Mouse (Mus musculus): Measurements from ENCODE around the gene Haus4.
A peak's percentile ranks its signal among the peaks of the same experiment; 100 is the strongest.

Haus4 gene

DNA sequence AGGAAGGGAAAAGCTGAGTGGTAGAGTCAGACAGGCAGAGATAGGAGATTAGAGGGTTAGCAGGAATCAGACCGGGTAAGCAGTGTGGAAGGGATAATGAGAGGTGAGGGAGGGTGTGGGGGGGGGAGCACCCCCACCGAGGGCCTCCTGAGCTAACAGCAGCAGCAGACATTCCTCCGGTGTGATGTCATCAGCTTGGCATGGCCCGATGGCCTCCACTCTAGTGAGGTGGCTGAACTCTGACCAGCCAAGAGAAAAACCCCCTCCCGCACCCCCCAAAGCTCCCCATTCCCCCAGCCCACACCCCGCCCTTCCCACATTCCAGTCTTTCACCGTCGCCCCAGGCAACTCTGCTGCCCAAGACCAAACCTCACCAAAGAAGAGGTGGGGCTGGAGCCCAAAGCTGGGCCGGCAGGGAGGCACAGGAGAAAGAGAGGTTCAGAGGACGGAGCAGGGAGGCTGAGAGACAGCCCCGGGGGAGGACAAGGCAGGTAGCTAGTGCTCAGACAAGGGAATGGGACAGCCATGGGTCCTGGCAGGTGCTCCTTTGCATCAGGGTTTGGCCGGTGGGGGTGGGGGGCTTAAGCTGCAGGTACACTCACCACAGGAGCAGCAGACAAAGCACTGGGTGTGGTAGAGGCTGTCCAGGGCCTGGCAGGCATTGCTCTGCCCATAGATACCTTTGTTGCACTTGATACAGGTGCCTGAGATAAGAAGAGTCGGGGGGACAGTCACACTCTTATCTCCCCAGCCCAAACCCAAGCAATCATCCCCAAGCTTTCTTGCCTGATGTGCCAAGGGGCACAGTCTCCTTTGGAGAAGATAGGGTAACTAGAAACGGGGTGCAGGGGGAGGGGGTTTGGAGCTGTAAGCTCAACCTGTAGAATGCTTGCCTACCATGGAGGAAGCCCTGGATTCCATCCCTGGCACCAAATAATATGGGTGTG is 18.6 kb upstream of the Haus4 start:
- no peak for DNase-seq

DNA sequence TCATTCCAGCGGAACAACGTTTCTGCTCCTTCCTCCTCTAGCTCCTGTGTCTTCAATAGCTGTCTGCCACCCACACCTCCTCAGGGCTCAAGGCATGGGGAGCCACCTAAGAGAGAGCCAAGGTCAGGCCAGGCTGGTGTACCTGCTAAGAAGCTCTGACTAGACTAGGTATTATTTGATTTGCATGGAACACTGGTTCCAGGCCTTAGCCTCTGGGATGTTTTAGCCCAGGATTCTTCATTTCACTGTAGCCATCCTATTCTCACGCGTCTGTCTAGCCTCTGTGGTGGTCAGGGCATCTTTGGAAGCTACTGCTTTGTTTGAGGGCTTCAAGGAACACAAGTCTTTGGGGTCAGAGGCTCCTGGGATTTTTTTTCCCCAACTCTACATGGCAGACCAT is 17.7 kb upstream of the Haus4 start:
- DNase-seq, result no peak

DNA sequence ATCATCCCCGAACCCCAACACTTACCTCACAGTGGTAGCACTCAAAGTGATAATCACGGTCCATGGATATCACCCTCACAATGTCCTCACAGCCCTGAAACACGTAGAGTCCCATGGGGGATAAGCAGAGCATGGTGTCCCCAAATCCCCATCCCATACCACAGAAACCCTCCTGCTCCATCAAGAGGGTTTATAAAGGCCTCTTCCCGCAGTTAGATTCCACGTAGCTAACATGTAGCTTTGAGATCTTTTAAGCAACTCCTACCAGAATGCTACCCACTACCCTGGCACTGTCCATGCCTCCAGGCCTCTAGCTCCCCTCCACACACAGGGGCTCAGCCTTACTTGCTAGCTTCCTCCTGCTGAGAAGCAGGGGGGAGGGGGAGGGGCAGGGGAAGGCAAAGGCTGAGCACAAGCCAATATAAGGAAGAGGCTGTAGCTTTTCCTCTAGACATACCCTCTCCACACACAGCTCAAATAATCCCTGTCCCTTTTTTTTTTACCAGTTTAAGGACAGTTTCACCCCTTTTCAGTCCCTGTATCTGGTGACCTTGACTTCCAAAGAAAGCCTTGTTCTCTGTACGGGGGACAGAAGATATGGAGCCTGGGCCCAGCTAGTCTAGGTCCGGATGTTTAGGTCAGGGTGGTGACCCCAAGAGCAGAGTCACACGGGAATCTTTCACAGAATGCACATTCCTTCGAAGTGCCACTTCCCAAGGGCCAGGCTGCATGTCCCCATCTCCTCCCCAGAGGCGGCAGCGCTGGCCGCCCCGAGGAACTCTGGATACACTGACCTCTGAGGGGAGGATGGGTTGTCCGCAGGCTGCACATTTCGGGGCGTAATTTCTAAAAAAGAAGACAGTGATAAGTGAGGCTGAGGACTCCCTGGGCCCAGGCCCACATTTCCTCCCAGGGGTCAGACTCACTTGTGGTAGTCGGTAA is 15.3 kb upstream of the Haus4 start:
- DNase-seq, result no peak

DNA sequence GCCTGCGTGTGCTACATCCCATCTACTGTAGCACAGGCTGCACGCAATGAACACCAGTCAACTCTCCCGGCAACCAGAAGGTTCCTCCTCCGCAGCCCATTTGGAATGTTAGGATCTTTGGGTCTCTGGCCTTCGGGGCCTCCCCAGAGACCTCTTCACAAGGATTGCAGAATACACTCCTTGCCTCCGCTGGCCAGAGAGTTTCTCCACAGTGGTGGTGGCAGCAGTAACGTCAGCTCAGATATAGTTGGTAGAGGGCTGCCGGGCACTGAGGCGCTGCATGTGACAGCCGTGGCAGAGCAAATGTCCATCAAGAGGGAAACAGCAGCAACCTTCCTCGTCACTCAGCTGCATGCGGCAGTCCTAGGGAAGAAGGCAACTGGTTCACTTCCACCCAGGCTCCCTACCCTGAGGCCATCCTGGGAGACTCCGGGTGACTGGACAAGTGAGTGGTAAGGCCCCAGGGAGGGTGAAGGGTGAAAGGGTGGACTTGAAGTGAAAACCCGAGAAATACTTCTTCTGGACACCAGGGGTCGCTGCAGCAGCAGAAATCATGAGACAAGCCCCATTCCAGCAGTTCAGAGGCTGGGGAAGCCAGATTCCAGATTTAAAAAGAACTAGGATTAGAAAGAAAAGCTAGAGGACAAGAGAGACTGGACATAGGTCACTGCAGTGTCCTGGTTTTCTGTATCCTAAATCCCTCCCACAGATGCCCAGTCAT is 14.4 kb upstream of the Haus4 start:
- peak; percentile 61 for DNase-seq

DNA sequence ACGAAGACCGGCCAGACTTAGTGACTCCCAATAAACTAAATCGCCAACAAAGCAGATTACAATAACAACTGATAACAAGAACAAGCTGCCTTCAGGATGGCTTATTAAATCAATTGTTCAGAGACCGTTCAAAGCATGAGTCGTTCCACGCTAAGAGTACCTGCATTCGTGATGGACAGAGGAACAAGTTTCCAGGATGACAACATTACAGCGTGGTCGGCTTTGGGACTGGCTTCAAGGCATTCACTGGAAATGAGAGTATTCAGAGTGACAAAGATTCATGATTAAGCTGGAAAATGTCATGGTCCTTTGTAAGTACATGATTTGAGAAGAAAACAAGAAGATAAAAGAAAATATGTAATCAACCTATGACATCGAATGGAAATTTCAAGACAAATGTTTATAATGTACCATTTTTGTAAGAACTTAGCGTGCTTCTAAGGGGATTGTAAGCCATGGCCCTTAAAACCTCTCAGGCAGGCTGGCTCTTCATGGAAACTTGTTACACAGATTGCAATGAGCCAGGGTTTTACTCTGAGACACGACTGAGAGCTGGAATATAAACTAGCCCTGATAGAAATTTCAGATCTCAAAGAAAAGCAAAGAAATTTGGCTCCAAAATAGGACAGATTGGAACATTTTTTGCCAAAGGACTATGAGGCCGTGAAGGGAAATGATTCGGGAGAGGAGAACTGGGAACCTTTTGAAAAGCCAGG is 6.3 kb upstream of the Haus4 start:
- DNase-seq, result no peak

DNA sequence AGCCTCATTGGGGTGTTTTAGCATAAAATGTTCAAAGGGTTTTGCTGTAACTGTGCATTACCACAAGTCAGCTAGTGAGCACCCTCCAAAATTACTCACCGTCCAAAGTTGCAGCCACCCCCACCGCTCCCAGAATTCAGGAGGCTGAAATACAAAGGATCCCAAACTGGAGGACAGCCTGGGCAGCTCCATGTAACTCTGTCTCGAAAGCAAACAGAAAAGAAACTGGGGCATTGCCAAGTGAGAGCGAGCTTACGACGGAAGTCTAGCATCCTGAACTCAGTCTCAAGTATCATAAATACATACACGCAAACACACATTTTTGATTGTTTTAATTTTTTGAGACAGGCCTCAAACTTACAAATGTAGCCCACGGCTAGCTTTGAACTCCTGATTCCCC is 2.9 kb upstream of the Haus4 start:
- no peak for DNase-seq

DNA sequence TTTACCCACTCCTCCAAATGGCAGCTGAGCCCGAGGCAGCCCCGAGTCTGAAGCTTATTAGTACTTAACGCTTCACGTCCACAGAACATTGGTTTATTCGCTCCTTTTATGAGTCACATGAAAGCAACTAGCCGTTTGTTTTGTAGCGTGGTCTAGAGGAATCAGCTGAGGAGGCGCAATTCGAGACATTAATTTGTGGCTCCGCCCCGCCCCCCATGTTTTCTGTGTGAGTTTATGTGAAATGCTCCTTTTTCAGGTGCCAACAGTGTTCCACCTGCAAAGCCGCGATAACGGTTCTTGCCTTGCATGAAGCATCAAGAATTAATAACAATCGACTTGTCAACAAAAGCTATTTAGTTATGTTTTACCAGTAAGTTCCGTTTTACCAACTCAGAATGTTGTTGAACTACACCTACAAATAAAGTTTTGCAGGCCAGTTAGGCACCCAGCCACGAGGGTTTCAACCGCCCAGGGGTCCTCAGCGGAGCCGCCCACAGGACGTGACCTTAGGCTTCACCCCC is 902 bp downstream of the Haus4 start:
- no peak for DNase-seq

DNA sequence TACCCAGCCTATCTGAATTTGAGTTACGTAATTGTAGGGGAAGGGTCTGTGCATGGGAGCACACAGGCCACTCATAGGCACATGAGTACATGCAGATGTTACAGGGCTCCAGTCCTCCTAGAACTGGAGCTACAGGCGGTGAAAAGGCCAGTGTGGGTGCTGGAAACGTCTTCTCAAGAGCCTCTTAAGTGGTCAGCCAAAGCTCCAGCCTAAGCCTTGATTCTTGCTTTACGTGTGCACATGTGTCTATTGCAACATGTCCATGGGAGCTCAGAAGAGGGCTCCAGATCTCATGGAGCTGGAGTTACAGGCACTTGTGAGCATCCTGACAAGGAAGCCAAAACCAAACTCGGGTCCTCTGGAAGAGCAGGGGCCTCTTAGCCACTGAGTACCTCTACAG is 9.7 kb downstream of the Haus4 start:
- no peak for DNase-seq

DNA sequence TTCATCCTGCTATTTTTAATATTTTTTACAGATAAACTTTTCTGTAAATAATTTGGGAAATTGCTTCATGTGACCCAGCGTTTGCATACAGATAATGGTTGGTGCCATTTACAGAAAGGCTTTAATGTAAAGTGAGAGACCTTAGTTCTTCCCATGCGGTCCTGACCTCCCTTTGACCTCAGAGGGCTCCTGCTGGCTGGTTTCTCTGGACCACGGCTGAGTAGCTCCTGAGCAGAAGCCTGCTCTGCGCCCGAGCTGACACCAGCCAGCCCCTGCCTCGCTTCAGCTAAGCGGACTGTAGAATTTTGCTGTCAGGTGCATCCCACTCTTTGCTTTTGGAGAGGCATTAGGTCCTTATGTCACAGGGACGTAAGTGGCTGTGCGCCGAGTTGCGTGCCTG is 13.6 kb downstream of the Haus4 start:
- DNase-seq, result no peak

DNA sequence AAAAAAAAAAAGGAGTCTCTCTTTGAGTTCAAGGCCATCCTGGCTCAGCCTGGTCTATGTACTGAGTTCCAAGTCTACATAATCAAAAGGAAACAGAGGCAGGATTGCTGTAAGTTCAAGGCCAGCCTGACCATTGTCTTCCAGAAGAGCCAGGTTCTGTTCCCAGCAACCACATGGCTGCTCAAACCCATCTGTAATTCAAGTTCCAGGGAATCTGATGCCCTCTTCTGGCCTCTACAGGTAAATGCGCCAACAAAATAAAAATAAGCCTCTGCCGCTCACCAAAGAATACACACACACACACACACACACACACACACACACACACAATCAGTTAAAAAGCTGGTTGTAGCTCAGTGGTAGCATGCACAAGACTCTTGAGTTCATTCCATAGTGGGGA is 15.8 kb downstream of the Haus4 start:
- no peak for DNase-seq

DNA sequence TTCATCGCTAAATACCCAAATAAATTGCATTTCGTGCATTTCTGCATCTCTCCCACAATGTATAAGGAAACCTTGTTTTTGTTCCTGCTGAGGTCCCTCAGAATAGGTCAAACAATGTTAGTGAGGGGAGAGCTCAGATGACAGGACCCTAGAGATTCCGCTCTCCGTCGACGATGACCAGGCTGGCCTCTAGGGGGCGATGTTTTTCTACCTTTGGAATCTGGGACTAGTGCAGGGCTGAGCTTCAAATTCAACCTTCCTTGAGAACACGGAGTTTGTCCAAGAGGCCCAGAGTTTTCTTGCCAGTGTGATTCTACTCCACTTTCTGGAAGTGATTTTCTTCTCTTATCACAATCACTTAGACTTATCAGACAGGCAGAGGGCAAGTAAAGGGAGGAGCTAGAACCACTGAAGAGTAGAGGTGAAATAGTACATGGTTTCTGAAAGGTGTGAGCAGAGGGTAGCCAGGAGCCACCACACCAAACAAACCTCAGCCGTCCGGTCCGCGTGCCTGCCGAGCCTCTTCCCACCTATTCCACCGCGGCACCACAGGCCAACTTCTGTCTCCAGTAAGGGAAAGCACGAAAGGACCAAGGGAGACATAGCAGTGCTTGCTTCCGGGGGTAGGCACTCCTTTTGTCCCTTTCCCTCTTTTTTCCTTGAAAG is 25.8 kb downstream of the Haus4 start:
- peak; percentile 78 for DNase-seq

DNA sequence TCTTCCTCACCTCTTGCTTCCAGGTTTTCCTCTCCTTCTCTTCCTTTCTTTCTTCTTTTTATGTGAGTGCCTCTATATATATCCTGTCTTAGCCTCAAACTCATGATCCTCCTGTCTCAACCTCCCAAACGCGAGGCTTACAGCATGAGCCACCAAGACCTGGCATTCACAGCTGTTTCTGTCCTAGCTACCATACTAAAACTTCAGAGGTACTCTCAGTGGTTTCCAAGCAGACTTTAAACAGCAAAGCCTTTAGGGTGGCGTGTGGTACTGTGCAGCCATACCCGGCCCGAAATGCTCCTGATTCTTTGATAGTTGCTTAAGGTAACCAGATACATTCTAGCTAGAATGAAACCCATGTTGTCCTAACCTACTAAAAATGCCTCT is 26.4 kb downstream of the Haus4 start:
- no peak for DNase-seq

DNA sequence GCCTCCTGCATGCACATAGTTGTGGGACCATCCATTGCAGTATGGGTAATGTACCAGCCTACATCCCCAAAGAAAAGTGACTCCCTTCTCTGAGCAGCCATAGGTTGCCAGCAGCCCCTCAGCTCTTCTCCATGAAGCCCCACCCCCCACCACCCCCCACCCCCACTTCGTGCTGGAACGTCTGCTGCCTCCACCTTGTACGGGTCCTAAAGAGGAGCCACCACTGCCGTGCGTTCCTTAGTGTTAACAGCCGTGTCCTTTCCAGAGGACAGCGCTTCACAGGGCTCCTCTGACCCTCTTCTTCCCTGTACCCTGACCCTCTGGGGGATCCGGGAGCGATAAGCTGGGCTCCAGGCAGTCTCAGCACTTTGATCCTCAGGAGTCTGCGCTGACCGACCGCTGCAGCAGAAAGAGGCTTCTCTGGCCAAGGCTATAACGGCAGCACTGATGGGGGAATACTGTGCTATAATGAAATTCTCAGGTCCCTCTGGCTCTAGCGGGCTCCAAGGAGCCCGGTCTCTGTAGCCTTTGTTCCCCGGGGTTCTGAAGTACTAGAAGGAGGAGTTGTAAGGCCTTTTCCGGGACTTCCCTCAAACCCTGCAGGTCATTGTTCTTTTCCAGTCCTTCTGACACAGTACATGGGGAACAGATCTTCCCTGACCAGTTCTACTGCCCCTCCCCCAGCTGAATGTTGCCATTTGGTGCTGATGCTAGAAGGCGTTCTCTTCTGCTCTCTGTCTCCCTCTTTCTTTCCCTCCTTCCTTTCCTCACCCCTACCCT is 27.0 kb downstream of the Haus4 start:
- no peak for DNase-seq

DNA sequence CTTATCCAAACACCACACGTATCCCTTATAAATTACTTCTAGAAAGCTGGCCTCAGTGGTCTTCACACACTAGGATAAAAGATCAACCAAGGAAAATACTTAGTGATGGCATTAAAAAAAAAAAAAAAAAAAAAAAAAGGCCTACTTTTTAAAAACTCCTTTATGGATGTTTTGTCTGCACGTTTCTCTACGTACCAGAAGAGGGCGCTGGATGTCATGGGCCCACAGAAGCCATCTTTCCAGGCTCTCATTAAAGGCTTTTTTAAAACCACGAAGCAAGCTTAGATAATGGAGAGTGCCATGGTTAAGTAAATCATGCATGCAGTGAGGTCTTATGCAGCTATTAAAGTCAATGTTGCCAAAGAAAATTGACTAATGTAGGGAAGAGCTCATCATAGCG is 30.8 kb downstream of the Haus4 start:
- no peak for DNase-seq

DNA sequence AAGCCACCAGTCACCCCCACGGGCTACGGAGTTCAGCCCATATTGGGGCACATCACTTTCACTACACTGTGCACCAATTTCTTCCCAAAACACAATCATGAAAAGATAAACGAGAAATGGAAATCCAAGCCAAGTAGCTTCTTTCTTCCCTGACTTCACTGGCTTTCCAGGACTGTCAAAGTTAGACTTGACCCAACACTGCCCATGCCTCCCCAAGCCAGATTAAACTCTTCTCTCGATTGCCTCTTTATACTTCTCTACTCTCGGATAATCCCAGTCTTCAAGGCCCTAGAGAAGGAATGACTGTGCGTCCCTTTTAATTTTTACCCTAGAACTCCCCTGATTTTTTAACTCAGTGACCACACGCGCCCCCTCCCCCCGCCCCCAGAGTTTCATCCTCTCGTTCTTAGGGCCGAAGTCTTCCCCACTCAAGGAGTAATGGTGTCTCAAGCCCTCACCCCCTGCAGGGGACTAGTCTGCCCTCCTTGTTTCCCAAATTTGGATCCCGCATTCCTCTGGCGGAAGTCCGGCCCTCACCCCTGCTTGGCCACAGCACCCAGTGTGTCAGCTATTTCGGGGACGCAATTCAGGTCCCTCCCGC is 37.6 kb downstream of the Haus4 start:
- no peak for DNase-seq

DNA sequence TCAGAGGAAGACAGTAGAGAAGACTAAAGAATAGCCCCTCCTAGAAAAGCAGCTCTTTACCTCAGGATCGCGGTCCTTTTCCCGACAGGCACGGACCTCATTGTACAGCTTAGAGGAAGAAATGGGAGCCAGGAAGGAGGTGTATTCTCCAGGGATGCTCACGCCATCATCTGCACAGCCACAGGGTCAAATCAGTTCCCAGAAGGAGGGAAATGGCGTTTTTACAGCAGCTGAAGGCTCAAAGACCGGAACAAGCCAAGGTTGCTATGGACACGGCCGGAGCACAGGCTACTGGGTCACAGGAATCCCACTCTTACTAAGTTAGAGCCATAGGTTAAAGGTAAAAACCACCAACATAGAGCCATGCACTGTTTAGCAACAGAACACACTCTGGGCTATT is 44.6 kb downstream of the Haus4 start:
- DNase-seq, result no peak

DNA sequence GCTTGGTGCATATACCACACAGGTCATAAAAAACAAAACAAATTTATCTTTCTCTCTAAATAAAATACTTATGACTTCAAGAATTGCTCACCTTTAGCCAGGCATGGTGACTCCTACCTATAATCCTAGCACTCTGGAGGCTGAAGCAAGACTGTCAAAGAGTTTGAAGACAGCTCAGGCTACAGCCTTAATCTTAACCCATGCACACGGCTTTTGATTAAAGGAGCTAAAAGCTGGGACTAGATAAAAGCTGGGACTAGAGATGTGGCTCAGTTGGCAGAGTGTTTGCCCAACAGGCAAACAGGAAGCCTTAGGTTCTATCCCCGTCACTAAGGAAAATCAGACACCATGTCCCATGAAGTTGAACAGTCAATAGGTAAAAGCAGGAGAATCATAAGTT is 51.3 kb downstream of the Haus4 start:
- DNase-seq, result no peak

DNA sequence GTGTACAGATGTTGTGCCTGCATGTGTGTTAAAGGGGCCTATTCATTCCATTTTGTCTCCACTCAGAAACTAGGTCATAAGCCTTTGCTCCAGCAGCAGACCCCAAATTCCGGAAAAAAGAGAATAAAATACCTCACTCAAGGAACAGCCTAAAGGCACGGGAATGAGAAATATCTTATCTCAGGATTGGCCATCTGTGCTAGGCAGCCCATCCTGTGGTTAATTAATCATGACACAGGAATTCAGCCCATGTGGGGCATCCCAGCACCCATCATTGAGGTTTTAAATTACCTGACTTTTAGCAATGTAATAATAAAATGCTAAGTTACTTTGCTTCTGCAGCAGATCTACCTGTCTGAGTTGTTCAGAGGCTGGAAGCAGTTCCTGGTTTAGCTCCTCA is 53.1 kb downstream of the Haus4 start:
- no peak for DNase-seq

DNA sequence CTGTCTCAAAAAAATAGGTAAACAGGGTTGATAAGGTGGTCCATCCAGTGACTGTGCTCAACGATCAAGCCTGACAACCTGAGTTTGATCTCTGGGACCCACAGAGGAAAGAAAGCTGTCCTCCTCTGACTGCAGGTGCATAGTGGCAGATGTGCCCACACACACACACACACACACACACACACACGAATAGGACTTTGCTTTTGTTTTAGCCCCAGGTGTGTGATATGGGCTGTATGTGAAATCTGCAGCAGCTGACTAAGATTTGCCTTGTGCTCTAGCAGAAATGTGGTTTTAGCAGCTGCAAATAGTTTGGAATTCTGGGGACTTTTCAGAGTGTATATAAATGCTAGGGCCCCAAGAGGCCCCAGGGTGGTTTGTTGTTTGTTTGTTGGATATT is 55.1 kb downstream of the Haus4 start:
- DNase-seq, result no peak

DNA sequence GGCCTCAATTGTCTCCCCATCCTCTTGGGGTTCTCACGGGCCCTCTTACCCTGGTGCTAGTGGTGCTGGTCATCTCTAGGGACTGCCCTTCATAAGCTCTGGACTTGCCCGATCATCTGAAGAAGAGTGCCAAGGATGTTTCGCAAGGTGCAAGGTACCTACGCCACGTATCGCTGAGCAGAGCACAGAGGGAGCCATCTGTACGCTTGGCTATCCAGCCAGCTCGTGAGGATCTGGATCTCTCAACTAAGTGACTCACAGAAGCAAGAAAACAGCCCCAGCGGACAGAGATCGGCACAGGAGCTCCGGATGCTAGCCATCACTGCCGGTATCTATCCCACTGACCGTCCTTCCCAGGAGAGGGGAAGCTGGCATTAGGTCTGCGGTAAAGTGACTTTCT is 57.7 kb downstream of the Haus4 start:
- DNase-seq, result no peak

DNA sequence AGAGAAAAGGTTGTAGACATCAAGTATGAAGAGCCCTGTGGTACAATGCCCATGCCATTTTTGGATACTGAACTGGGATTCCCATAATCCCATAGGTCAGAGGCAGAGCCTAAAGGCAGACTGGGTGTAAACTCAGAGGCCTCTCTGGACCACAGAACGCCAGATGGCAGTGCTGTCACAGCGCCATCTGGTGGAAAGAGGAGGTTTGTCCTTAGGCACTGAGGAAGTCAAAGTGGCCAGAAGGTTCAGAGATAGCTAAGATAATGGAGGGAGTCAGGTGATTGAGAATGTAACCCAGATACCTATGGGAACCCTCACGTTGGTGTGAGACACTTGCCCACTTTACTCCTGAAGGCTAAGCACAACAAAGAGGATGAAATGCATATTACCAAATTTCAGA is 60.2 kb downstream of the Haus4 start:
- DNase-seq, result peak; percentile 51
